Mouse (Mus musculus) testis, adult 2 months (tissue): Measurements from ENCODE around the gene Trappc1.

Source experiments
- CTCF ChIP-seq: fragments of 200-500 bp; IDR thresholded peaks from 2 replicates; pipeline ENCODE4 v1.5.1; 2012; ENCODE audit warnings: low read depth, mild to moderate bottlenecking, inconsistent platforms, low read length, moderate library complexity; ENCODE audit not compliant: control insufficient read depth, insufficient read depth, insufficient replicate concordance
- POLR2A ChIP-seq: fragments of 200-500 bp; IDR thresholded peaks from 2 replicates; pipeline ENCODE4 v1.6.1; 2012; ENCODE audit warnings: low read depth, mild to moderate bottlenecking, inconsistent platforms, low read length, moderate library complexity; ENCODE audit not compliant: control insufficient read depth

DNA sequence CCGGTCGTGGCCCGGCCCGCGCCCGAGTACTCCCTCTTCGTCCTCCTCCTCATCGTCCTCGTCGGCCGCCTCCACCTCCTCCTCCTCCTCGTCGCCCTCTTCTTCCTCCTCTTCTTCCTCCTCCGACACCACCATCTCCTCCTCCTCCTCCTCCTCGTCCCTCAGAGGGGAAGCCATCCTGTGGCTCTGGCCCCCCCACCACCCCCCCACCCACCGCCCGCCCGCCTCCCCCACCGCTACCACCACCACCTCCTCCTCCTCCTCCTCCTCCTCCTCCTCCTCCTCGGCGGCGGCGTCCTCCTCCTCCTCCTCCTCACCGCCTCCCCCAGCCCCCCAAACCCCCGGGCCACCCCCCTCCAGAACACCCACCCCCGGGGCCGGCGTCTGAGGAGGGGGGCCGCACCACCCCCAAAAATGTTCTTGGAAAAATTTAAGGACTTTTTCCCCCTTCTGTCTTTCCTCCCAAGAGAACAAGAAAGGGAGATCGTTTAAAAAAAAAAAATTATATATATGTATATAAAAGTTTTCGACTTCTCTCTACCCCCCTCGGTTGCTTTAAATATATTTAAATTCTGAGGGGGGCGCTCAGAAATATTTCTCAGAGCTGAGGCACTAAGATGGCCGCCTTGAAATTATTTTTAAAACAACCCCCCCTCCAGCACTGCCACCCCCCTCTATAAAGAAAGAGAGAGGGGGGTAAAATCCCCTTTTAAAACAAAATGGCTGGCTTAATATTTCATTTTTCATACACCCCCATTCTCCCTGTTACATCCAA, 45.6 kb downstream of the Trappc1 start, which contains the start of gene Chd3:
- TF ChIP-seq POLR2A (no peak), CTCF (no peak)
